Mouse (Mus musculus): ENCODE data around the gene Vwce.

DNA sequence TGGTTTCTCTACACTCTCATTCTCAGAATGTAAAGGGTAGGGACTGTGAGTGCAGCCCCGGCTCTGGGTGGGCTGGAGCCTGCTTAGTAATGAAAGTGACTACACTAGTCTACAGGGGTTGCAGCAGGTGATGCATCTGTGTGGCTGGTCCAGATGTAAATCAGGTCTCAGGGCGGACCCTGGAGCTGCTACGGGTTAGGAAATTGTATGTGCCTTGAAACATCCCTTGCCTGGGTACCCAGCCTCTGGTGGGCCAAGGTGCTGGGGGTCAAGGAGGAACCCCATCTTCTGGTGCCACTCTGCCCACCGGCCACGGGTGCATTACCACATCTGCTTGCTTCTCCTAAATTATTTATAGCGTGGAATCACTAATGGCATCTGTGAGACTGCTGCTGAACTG, 80.2 kb downstream of the Vwce start:
- TF ChIP-seq CTCF (IDR thresholded peaks at IDR 0.05; ENCODE audit: extremely low read depth, insufficient read depth, insufficient read length, insufficient replicate concordance) (no peak), POLR2A (IDR thresholded peaks at IDR 0.05; ENCODE audit: low read depth, low read length) (no peak)

All from spleen, adult 2 months (tissue).